In the genomic region with DNA sequence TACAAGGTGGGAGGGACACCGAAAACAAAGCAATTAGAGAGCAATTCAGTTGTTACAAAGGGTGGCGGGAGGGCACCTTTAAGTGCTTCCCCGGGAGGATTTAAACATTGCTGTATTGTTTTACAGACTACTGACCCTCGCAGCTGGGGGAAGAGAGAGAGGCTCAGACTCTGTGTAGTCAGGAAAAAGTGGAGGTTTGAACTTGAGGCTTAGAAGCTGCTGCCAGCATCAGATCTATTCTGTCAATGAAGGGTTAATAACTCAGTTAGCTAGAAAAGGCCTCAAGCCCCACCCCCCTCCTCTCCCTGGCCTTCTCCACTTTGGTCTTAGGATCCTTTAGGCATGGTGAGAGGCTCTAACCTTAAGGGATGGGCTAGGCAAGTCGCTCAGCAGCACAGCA, we compare ENCODE assay signal across 27 mouse cellular contexts. TPM values are rescaled to one million over a fixed set of nuclear protein-coding genes. Genes with fewer than 3 reads are reported as not detected.
DNase-seq lines count a peak whose midpoint lies in the region; ATAC-seq lines count a peak whose summit lies in the region.
"Had no signal": no experiment of that assay in that cellular context is flagged by ENCODE, and none has a peak within 500 bp of the region (broad histone marks: within the 10 kb centered on the region; RNA-seq: fewer than 3 reads in every experiment).

No protein-coding gene starts in this region.

- H3K4me3 ChIP-seq in forebrain, embryonic 11.5 days (ENCODE audit: low read depth, low read length) = no peak overlapping the region
- no peak overlapping the region for H3K4me3 ChIP-seq in forebrain, embryonic 12.5 days (replicated peaks)
- no peak overlapping the region for H3K4me3 ChIP-seq in neural tube, embryonic 15.5 days (replicated peaks)
- no peak overlapping the region for H3K4me3 ChIP-seq in embryonic facial prominence, embryonic 11.5 days (ENCODE audit: low read depth, low read length)
- H3K4me3 ChIP-seq: embryonic facial prominence, embryonic 13.5 days; erythroblast, embryonic 14.5 days; forebrain, embryonic 15.5 days; hindbrain, embryonic 15.5 days; kidney, embryonic 15.5 days; liver, embryonic 15.5 days; lung, embryonic 15.5 days; megakaryocyte, embryonic 14.5 days had no signal

- ATAC-seq in forebrain, embryonic 11.5 days (replicated peaks; ENCODE audit: low FRiP score) = no peak
- ATAC-seq in forebrain, embryonic 12.5 days (ENCODE audit: low FRiP score) = no peak
- no peak for ATAC-seq in neural tube, embryonic 15.5 days (ENCODE audit: low FRiP score)
- no peak for ATAC-seq in embryonic facial prominence, embryonic 11.5 days (replicated peaks; ENCODE audit: insufficient number of reproducible peaks, low FRiP score, low TSS enrichment, low read depth)
- ATAC-seq: activated CD4-positive, CD25-positive, alpha-beta regulatory T cell, adult 4 months; forebrain, embryonic 15.5 days had no signal

- no peak overlapping the region for H3K9ac ChIP-seq in forebrain, embryonic 11.5 days (ENCODE audit: low read length)
- H3K9ac ChIP-seq in forebrain, embryonic 12.5 days = no peak overlapping the region
- no peak overlapping the region for H3K9ac ChIP-seq in neural tube, embryonic 15.5 days (replicated peaks)
- no peak overlapping the region for H3K9ac ChIP-seq in embryonic facial prominence, embryonic 11.5 days (replicated peaks; ENCODE audit: low read length)
- H3K9ac ChIP-seq: embryonic facial prominence, embryonic 13.5 days; forebrain, embryonic 15.5 days; hindbrain, embryonic 15.5 days; kidney, embryonic 15.5 days; liver, embryonic 15.5 days; lung, embryonic 15.5 days had no signal

- H3K4me2 ChIP-seq in forebrain, embryonic 11.5 days (ENCODE audit: low read depth, low read length, severe bottlenecking) = no peak overlapping the region
- H3K4me2 ChIP-seq in forebrain, embryonic 12.5 days = no peak overlapping the region
- no peak overlapping the region for H3K4me2 ChIP-seq in neural tube, embryonic 15.5 days
- no peak overlapping the region for H3K4me2 ChIP-seq in embryonic facial prominence, embryonic 11.5 days (ENCODE audit: low read depth, low read length)
- H3K4me2 ChIP-seq: embryonic facial prominence, embryonic 13.5 days; forebrain, embryonic 15.5 days; hindbrain, embryonic 15.5 days; kidney, embryonic 15.5 days; liver, embryonic 15.5 days; lung, embryonic 15.5 days had no signal

- no peaks in the 10 kb centered on the region; the same call in 1 of the 2 replicates for H3K9me3 ChIP-seq in forebrain, embryonic 11.5 days (ENCODE audit: control insufficient read depth, low read length)
- no peaks in the 10 kb centered on the region for H3K9me3 ChIP-seq in forebrain, embryonic 12.5 days
- H3K9me3 ChIP-seq in neural tube, embryonic 15.5 days (replicated peaks) = no peaks in the 10 kb centered on the region
- no peaks in the 10 kb centered on the region for H3K9me3 ChIP-seq in embryonic facial prominence, embryonic 11.5 days (replicated peaks; ENCODE audit: control insufficient read depth, low read length)
- H3K9me3 ChIP-seq: forebrain, embryonic 15.5 days; hindbrain, embryonic 15.5 days; kidney, embryonic 15.5 days; liver, embryonic 15.5 days; lung, embryonic 15.5 days had no signal

- peak; percentile 51 for DNase-seq in forebrain, embryonic 11.5 days (ENCODE audit: low spot score)
- DNase-seq in neural tube, embryonic 10.5 days (ENCODE audit: extremely low spot score, low spot score) = peak; percentile 27
- peak; percentile 36 for DNase-seq in embryonic facial prominence, embryonic 11.5 days (ENCODE audit: low spot score)
- DNase-seq in kidney, postnatal 4 days = no peak
- DNase-seq in gastrocnemius, adult 8-10 months (ENCODE audit: low spot score in 2 of 2) = no peak
- no peak for DNase-seq in cerebellum, adult 18-20 months
- DNase-seq: adrenal gland, adult 8-10 months; cerebellum, adult 2 months; cerebellum, postnatal 36 days; gastrocnemius, postnatal 25 days; kidney, adult 11 months; kidney, postnatal 36 days; liver; lung, postnatal 36 days; right cerebral cortex, postnatal 14 days had no signal

- peaks cover 23% of the 10 kb centered on the region for H3K27me3 ChIP-seq in forebrain, embryonic 11.5 days (ENCODE audit: control insufficient read depth, insufficient read depth, low read length)
- peaks cover 62% of the 10 kb centered on the region for H3K27me3 ChIP-seq in forebrain, embryonic 12.5 days
- peaks cover 55% of the 10 kb centered on the region for H3K27me3 ChIP-seq in neural tube, embryonic 15.5 days (replicated peaks)
- peaks cover 16% of the 10 kb centered on the region for H3K27me3 ChIP-seq in embryonic facial prominence, embryonic 11.5 days (ENCODE audit: control insufficient read depth, insufficient read depth, low read length)

- H3K27ac ChIP-seq in forebrain, embryonic 11.5 days (ENCODE audit: low read depth, low read length) = no peak overlapping the region
- H3K27ac ChIP-seq in forebrain, embryonic 12.5 days = no peak overlapping the region
- H3K27ac ChIP-seq in neural tube, embryonic 15.5 days (replicated peaks) = no peak overlapping the region
- no peak overlapping the region for H3K27ac ChIP-seq in embryonic facial prominence, embryonic 11.5 days (replicated peaks; ENCODE audit: low read depth, low read length)
- H3K27ac ChIP-seq: embryonic facial prominence, embryonic 13.5 days; forebrain, embryonic 15.5 days; hindbrain, embryonic 15.5 days; kidney, embryonic 15.5 days; liver, embryonic 15.5 days; lung, embryonic 15.5 days; stomach, postnatal 0 days had no signal

- no peaks in the 10 kb centered on the region for H3K36me3 ChIP-seq in forebrain, embryonic 11.5 days (ENCODE audit: control insufficient read depth, insufficient read depth, low read length)
- no peaks in the 10 kb centered on the region for H3K36me3 ChIP-seq in forebrain, embryonic 12.5 days (replicated peaks)
- no peaks in the 10 kb centered on the region for H3K36me3 ChIP-seq in neural tube, embryonic 15.5 days
- H3K36me3 ChIP-seq in embryonic facial prominence, embryonic 11.5 days (replicated peaks; ENCODE audit: control insufficient read depth, insufficient read depth, low read depth, low read length) = no peaks in the 10 kb centered on the region
- H3K36me3 ChIP-seq: embryonic facial prominence, embryonic 13.5 days; forebrain, embryonic 15.5 days; hindbrain, embryonic 15.5 days; kidney, embryonic 15.5 days; liver, embryonic 15.5 days; lung, embryonic 15.5 days had no signal

- 2% methylated on average over 5 of the region's 5 CpGs for WGBS in forebrain, embryonic 11.5 days
- 4% methylated on average over 5 of the region's 5 CpGs for WGBS in forebrain, embryonic 12.5 days
- WGBS in neural tube, embryonic 15.5 days = 13% methylated on average over 5 of the region's 5 CpGs
- 6% methylated on average over 5 of the region's 5 CpGs for WGBS in embryonic facial prominence, embryonic 11.5 days

- peaks cover 5% of the 10 kb centered on the region for H3K4me1 ChIP-seq in forebrain, embryonic 11.5 days (replicated peaks; ENCODE audit: control insufficient read depth, insufficient read depth, low read length)
- H3K4me1 ChIP-seq in forebrain, embryonic 12.5 days = peaks cover 28% of the 10 kb centered on the region
- H3K4me1 ChIP-seq in neural tube, embryonic 15.5 days = peaks cover 28% of the 10 kb centered on the region
- peaks cover 3% of the 10 kb centered on the region; the same call in 1 of the 2 replicates for H3K4me1 ChIP-seq in embryonic facial prominence, embryonic 11.5 days (ENCODE audit: control insufficient read depth, insufficient read depth, low read length)

RNA-seq across cellular contexts. Expression of gene Flt1, which starts 24.2 kb away (rescaled TPM):
- 10.1 and 11.9 TPM in 2 replicates for polyA plus RNA-seq in forebrain, embryonic 11.5 days (2014; fragmentation: Nextera tagmentation; extraction: Ambion mirVana)
- 8.8 and 9.9 TPM in 2 replicates for polyA plus RNA-seq in forebrain, embryonic 12.5 days (2016; fragmentation: Nextera tagmentation; extraction: Ambion mirVana)
- polyA plus RNA-seq in neural tube, embryonic 15.5 days (2015; fragmentation: Nextera tagmentation; extraction: Ambion mirVana) = 14.7 and 14.8 TPM in 2 replicates
- 9.6 and 12.5 TPM in 2 replicates for polyA plus RNA-seq in embryonic facial prominence, embryonic 11.5 days (2014; fragmentation: Nextera tagmentation; extraction: Ambion mirVana)
- 10 to 100 TPM; 21.2 to 27.7 (median 24.7) TPM for total RNA-seq in gastrocnemius, adult 8-10 months (2022)
- polyA plus RNA-seq: activated CD4-positive, CD25-positive, alpha-beta regulatory T cell, adult 4 months had no signal

Comparison
In these comparisons a context has a peak if more than half of its experiments do, and no peak if none do; other contexts are left out.
1. DNase-seq: peak in forebrain, embryonic 11.5 days (single experiment), neural tube, embryonic 10.5 days (single experiment) and embryonic facial prominence, embryonic 11.5 days (single experiment); none in kidney, postnatal 4 days (0 of 2), gastrocnemius, adult 8-10 months (0 of 2) and cerebellum, adult 18-20 months (0 of 2).